Comparison of ENCODE assay signal across 19 mouse cellular contexts in genomic region chr4:131425311-131425710, GRCm38 (mm10).
"Had no signal": no experiment of that assay in that cellular context is flagged by ENCODE, and none has a peak within 500 bp of the region (broad histone marks: within the 10 kb centered on the region; RNA-seq: fewer than 3 reads in every experiment).

No protein-coding gene starts in this region.

- ATAC-seq: liver, postnatal 0 days; lung, postnatal 0 days had no signal

- H3K27ac ChIP-seq: kidney, embryonic 15.5 days; limb, embryonic 12.5 days; limb, embryonic 15.5 days; liver, embryonic 14.5 days; macrophage; midbrain, embryonic 12.5 days; stomach, postnatal 0 days had no signal

- H3K4me3 ChIP-seq: kidney, embryonic 15.5 days; limb, embryonic 12.5 days; limb, embryonic 15.5 days; midbrain, embryonic 12.5 days had no signal

- H3K27me3 ChIP-seq: limb, embryonic 15.5 days; midbrain, embryonic 12.5 days had no signal

- H3K36me3 ChIP-seq: kidney, embryonic 15.5 days; limb, embryonic 12.5 days; limb, embryonic 15.5 days; midbrain, embryonic 12.5 days had no signal

- H3K4me1 ChIP-seq: limb, embryonic 15.5 days had no signal

- DNase-seq: kidney, postnatal 4 days; left cerebral cortex, postnatal 4 days; liver, postnatal 0 days; lung, embryonic 14.5 days; right cerebral cortex, adult 18-20 months; right cerebral cortex, postnatal 14 days; right cerebral cortex, postnatal 4 days; thymus, adult 2 months; thymus, postnatal 14 days; thymus, postnatal 4 days had no signal

- H3K9ac ChIP-seq: kidney, embryonic 15.5 days; limb, embryonic 12.5 days; limb, embryonic 15.5 days; liver, embryonic 14.5 days; liver, postnatal 0 days; lung, embryonic 14.5 days; midbrain, embryonic 12.5 days had no signal

- H3K4me2 ChIP-seq: kidney, embryonic 15.5 days; limb, embryonic 12.5 days; limb, embryonic 15.5 days; liver, embryonic 11.5 days; lung, embryonic 14.5 days; midbrain, embryonic 12.5 days had no signal

- H3K9me3 ChIP-seq: kidney, embryonic 15.5 days; limb, embryonic 12.5 days; limb, embryonic 15.5 days; midbrain, embryonic 12.5 days had no signal
